Mouse (Mus musculus) lung, embryonic 14.5 days (tissue): ENCODE measurements at regions not wholly inside any gene's neighbourhood (a gene's known extent, or its start where the extent isn't known, plus 50 kb on each side); places are given as distances from the start of the nearest gene placed in this dataset.

Source experiments
- ATAC-seq: fragments of 200-750 bp; cut with Nextera tagmentation; 2 replicates; pipeline ENCODE4 v1.8.0; 2017; ENCODE audit warnings: mild to moderate bottlenecking, moderate TSS enrichment, moderate library complexity; ENCODE audit not compliant: insufficient read depth
- DNase-seq: peaks from one replicate; pipeline ENCODE4 v3.0.0-alpha.2; 2015
- H3K27ac ChIP-seq: fragments of 300-500 bp; sonication (generic); 2 replicates; pipeline ENCODE4 v1.5.1; 2014; ENCODE audit warnings: low read depth, mild to moderate bottlenecking, moderate library complexity
- H3K27me3 ChIP-seq: fragments of 300-500 bp; sonication (generic); 2 replicates; pipeline ENCODE4 v1.6.1; 2014; ENCODE audit warnings: low read length, control low read depth; ENCODE audit not compliant: insufficient read depth
- H3K36me3 ChIP-seq: fragments of 300-500 bp; sonication (generic); 2 replicates; pipeline ENCODE4 v1.6.1; 2014; ENCODE audit warnings: control low read depth; ENCODE audit not compliant: insufficient read depth
- H3K4me1 ChIP-seq: fragments of 300-500 bp; sonication (generic); 2 replicates; pipeline ENCODE4 v1.6.1; 2014; ENCODE audit warnings: antibody characterized with exemption, control low read depth; ENCODE audit not compliant: insufficient read depth
- H3K4me2 ChIP-seq: fragments of 300-500 bp; sonication (generic); 2 replicates; pipeline ENCODE4 v1.6.1; 2014; ENCODE audit warnings: mild to moderate bottlenecking
- H3K4me3 ChIP-seq: fragments of 300-500 bp; sonication (generic); 2 replicates; pipeline ENCODE4 v1.5.1; 2014; ENCODE audit warnings: low read depth, low read length
- H3K9ac ChIP-seq: fragments of 300-500 bp; sonication (generic); 2 replicates; pipeline ENCODE4 v1.6.1; 2014
- H3K9me3 ChIP-seq: fragments of 300-500 bp; sonication (generic); 2 replicates; pipeline ENCODE4 v1.6.1; 2016; ENCODE audit warnings: low read depth, low read length, control low read depth
- CTCF ChIP-seq: IDR thresholded peaks from 2 replicates; pipeline ENCODE4 v1.5.1; 2016; ENCODE audit warnings: antibody characterized with exemption, low read depth
- WGBS: fragments of 180-500 bp; shearing (Covaris S2); extraction: QIAGEN DNeasy Blood & Tissue Kit; methylation state at CpG from one replicate; pipeline ENCODE4 v1.1.7; 2014; 5-methylcytosine and 5-hydroxymethylcytosine counted together

- H3K9me3 ChIP-seq = no peaks in the 10 kb centered on the region
- H3K36me3 ChIP-seq = no peaks in the 10 kb centered on the region
- no peak for ATAC-seq
- no peaks in the 10 kb centered on the region for H3K4me1 ChIP-seq
- WGBS = 71% methylated on average over 4 of the region's 4 CpGs
- no peak for TF ChIP-seq CTCF
- no peak overlapping the region for H3K27ac ChIP-seq
- H3K9ac ChIP-seq = no peak overlapping the region
- no peaks in the 10 kb centered on the region for H3K27me3 ChIP-seq
- H3K4me2 ChIP-seq = no peak overlapping the region
- DNase-seq = no peak
- H3K4me3 ChIP-seq = no peak overlapping the region
These were observed 397.2 kb upstream of the Clnk start for GRCm38 (mm10) chr5:39273710-39274385.

- H3K4me3 ChIP-seq = no peak overlapping the region
- no peaks in the 10 kb centered on the region for H3K4me1 ChIP-seq
- no peaks in the 10 kb centered on the region for H3K9me3 ChIP-seq
- DNase-seq (no peak), ATAC-seq (no peak)
- H3K4me2 ChIP-seq = no peak overlapping the region
- no peaks in the 10 kb centered on the region for H3K27me3 ChIP-seq
- 80% methylated on average over 1 of the region's 1 CpGs for WGBS
- no peak for TF ChIP-seq CTCF
- no peak overlapping the region for H3K27ac ChIP-seq
- H3K9ac ChIP-seq = no peak overlapping the region
- no peaks in the 10 kb centered on the region for H3K36me3 ChIP-seq
These were observed 390.5 kb upstream of the Clnk start for GRCm38 (mm10) chr5:39267106-39267505.

- no peaks in the 10 kb centered on the region for H3K9me3 ChIP-seq
These were observed 384.1 kb upstream of the Clnk start for GRCm38 (mm10) chr5:39260721-39261190.

GRCm38 (mm10) chr5:39257745-39258144 is 381.1 kb upstream of the Clnk start:
- Histone ChIP-seq H3K4me3 (no peak overlapping the region), H3K4me1 (no peaks in the 10 kb centered on the region), H3K9ac (no peak overlapping the region), H3K27me3 (no peaks in the 10 kb centered on the region), H3K27ac (no peak overlapping the region), H3K4me2 (no peak overlapping the region), H3K9me3 (no peaks in the 10 kb centered on the region), H3K36me3 (no peaks in the 10 kb centered on the region)
- 79% methylated on average over 2 of the region's 2 CpGs for WGBS
- TF ChIP-seq CTCF = no peak
- DNase-seq (no peak), ATAC-seq (no peak)

More at GRCm38 (mm10) chr5:39260721-39261190, 384.1 kb upstream of the Clnk start:
- Histone ChIP-seq H3K4me1 (no peaks in the 10 kb centered on the region), H3K4me3 (no peak overlapping the region), H3K36me3 (no peaks in the 10 kb centered on the region), H3K27ac (no peak overlapping the region), H3K4me2 (no peak overlapping the region), H3K9ac (no peak overlapping the region), H3K27me3 (no peaks in the 10 kb centered on the region)
- ATAC-seq = no peak
- TF ChIP-seq CTCF = no peak
- DNase-seq = no peak
- 50% methylated on average over 1 of the region's 1 CpGs for WGBS

- Histone ChIP-seq H3K9me3 (no peaks in the 10 kb centered on the region), H3K4me2 (no peak overlapping the region), H3K27me3 (no peaks in the 10 kb centered on the region), H3K27ac (no peak overlapping the region), H3K9ac (no peak overlapping the region), H3K4me3 (no peak overlapping the region), H3K36me3 (no peaks in the 10 kb centered on the region), H3K4me1 (no peaks in the 10 kb centered on the region)
- WGBS = 32% methylated on average over 3 of the region's 3 CpGs
- no peak for TF ChIP-seq CTCF
- ATAC-seq (no peak), DNase-seq (no peak)
These were observed 375.6 kb upstream of the Clnk start for GRCm38 (mm10) chr5:39252206-39252605.

GRCm38 (mm10) chr5:39251021-39251420 is 374.4 kb upstream of the Clnk start:
- Histone ChIP-seq H3K4me3 (no peak overlapping the region), H3K9me3 (no peaks in the 10 kb centered on the region), H3K4me1 (no peaks in the 10 kb centered on the region), H3K9ac (no peak overlapping the region), H3K27ac (no peak overlapping the region), H3K36me3 (no peaks in the 10 kb centered on the region), H3K27me3 (no peaks in the 10 kb centered on the region), H3K4me2 (no peak overlapping the region)
- no peak for TF ChIP-seq CTCF
- ATAC-seq (no peak), DNase-seq (no peak)

GRCm38 (mm10) chr5:39219698-39220097 is 343.1 kb upstream of the Clnk start:
- 68% methylated on average over 5 of the region's 5 CpGs for WGBS
- DNase-seq = no peak
- H3K4me2 ChIP-seq = no peak overlapping the region
- H3K4me1 ChIP-seq = no peaks in the 10 kb centered on the region
- TF ChIP-seq CTCF = no peak
- H3K4me3 ChIP-seq = no peak overlapping the region
- no peak for ATAC-seq
- H3K36me3 ChIP-seq = no peaks in the 10 kb centered on the region
- H3K27ac ChIP-seq = no peak overlapping the region
- no peak overlapping the region for H3K9ac ChIP-seq
- H3K9me3 ChIP-seq = no peaks in the 10 kb centered on the region
- no peaks in the 10 kb centered on the region for H3K27me3 ChIP-seq
